Mouse (Mus musculus) hindbrain, embryonic 11.5 days (tissue): ENCODE results near the gene Spag7. TPM values are rescaled to one million over a fixed set of nuclear protein-coding genes. Genes with fewer than 3 reads are reported as not detected.

Experiments
- ATAC-seq: fragments of 200-750 bp; cut with Nextera tagmentation; 2 replicates; pipeline ENCODE4 v1.8.0; 2017; ENCODE audit warnings: mild to moderate bottlenecking, moderate TSS enrichment, moderate library complexity; ENCODE audit not compliant: low FRiP score
- DNase-seq: peaks from one replicate; pipeline ENCODE4 v3.0.0-alpha.2; 2015; ENCODE audit warnings: low spot score
- H3K27ac ChIP-seq: fragments of 300-500 bp; sonication (generic); 2 replicates; pipeline ENCODE4 v1.5.1; 2014; ENCODE audit warnings: mild to moderate bottlenecking, low read depth, low read length
- H3K27me3 ChIP-seq: fragments of 300-500 bp; sonication (generic); 2 replicates; pipeline ENCODE4 v1.6.1; 2014; ENCODE audit warnings: mild to moderate bottlenecking, low read length, moderate library complexity, mixed read lengths; ENCODE audit not compliant: control insufficient read depth, insufficient read depth
- H3K36me3 ChIP-seq: fragments of 300-500 bp; sonication (generic); 2 replicates; pipeline ENCODE4 v1.6.1; 2014; ENCODE audit warnings: mild to moderate bottlenecking, low read length, moderate library complexity, mixed read lengths; ENCODE audit not compliant: control insufficient read depth, insufficient read depth
- H3K4me1 ChIP-seq: fragments of 300-500 bp; sonication (generic); replicated peaks from 2 replicates; pipeline ENCODE4 v1.6.1; 2014; ENCODE audit warnings: low read length, mixed read lengths; ENCODE audit not compliant: control insufficient read depth, insufficient read depth
- H3K4me2 ChIP-seq: fragments of 300-500 bp; sonication (generic); replicated peaks from 2 replicates; pipeline ENCODE4 v1.6.1; 2014; ENCODE audit warnings: mild to moderate bottlenecking, low read depth, low read length
- H3K4me3 ChIP-seq: fragments of 300-500 bp; sonication (generic); 2 replicates; pipeline ENCODE4 v1.5.1; 2014; ENCODE audit warnings: low read depth, low read length
- H3K9ac ChIP-seq: fragments of 300-500 bp; sonication (generic); 2 replicates; pipeline ENCODE4 v1.6.1; 2014; ENCODE audit warnings: low read depth, low read length
- H3K9me3 ChIP-seq: fragments of 300-500 bp; sonication (generic); 2 replicates; pipeline ENCODE4 v1.6.1; 2016; ENCODE audit warnings: low read length; ENCODE audit not compliant: control insufficient read depth
- WGBS: fragments of 180-500 bp; shearing (Covaris S2); extraction: QIAGEN DNeasy Blood & Tissue Kit; methylation state at CpG from one replicate; pipeline ENCODE4 v1.1.7; 2014; 5-methylcytosine and 5-hydroxymethylcytosine counted together
- polyA plus RNA-seq: library from polyadenylated mRNA; unstranded; fragments of >200 nt; fragmentation: Nextera tagmentation; extraction: Ambion mirVana; gene quantifications from 2 replicates; pipeline ENCODE4 v1.2.1, GENCODE M21; 2014

The Spag7 gene
- polyA plus RNA-seq, 1 experiment from 2014 or later, result 176 TPM

- ATAC-seq, result no peak
- Histone ChIP-seq H3K9ac (no peak overlapping the region), H3K27ac (no peak overlapping the region), H3K9me3 (no peaks in the 10 kb centered on the region), H3K27me3 (no peaks in the 10 kb centered on the region), H3K4me2 (peak overlapping the region; percentile 84), H3K4me3 (peak overlapping the region; percentile 99), H3K36me3 (0 out of 2 replicates have a peak, but pooled peaks cover 7% of the 10 kb centered on the region), H3K4me1 (peaks cover 17% of the 10 kb centered on the region)
- peak; percentile 31 for DNase-seq
- WGBS, result 68% methylated on average over 12 of the region's 12 CpGs
Observed at GRCm38 (mm10) chr11:70652029-70652883, 17.0 kb downstream of the Spag7 start.

- H3K4me1 ChIP-seq, result peaks cover 12% of the 10 kb centered on the region
- no peak overlapping the region for H3K4me3 ChIP-seq
- WGBS, result 77% methylated on average over 2 of the region's 2 CpGs
- ATAC-seq (no peak), DNase-seq (no peak)
- H3K4me2 ChIP-seq, result no peak overlapping the region
- H3K36me3 ChIP-seq, result 0 out of 2 replicates have a peak, but pooled peaks cover 7% of the 10 kb centered on the region
- H3K9me3 ChIP-seq, result no peaks in the 10 kb centered on the region
- H3K9ac ChIP-seq, result no peak overlapping the region
- no peak overlapping the region for H3K27ac ChIP-seq
- no peaks in the 10 kb centered on the region for H3K27me3 ChIP-seq
Observed at GRCm38 (mm10) chr11:70651391-70651790, 17.8 kb downstream of the Spag7 start.

- peaks cover 17% of the 10 kb centered on the region for H3K4me1 ChIP-seq
- ATAC-seq (no peak), DNase-seq (no peak)
- no peaks in the 10 kb centered on the region for H3K9me3 ChIP-seq
- H3K9ac ChIP-seq, result no peak overlapping the region
- WGBS, result 82% methylated on average over 12 of the region's 12 CpGs
- no peak overlapping the region for H3K4me2 ChIP-seq
- H3K27me3 ChIP-seq, result no peaks in the 10 kb centered on the region
- H3K4me3 ChIP-seq, result no peak overlapping the region
- H3K27ac ChIP-seq, result no peak overlapping the region
- H3K36me3 ChIP-seq, result 0 out of 2 replicates have a peak, but pooled peaks cover 7% of the 10 kb centered on the region
Observed at GRCm38 (mm10) chr11:70650322-70651175, 18.7 kb downstream of the Spag7 start.

- H3K4me1 ChIP-seq, result peaks cover 18% of the 10 kb centered on the region
Observed at GRCm38 (mm10) chr11:70649185-70649734, 20.0 kb downstream of the Spag7 start.

GRCm38 (mm10) chr11:70648512-70648911, 20.7 kb downstream of the Spag7 start:
- H3K4me3 ChIP-seq, result peak overlapping the region; percentile 69
- no peak for DNase-seq
- no peak overlapping the region for H3K27ac ChIP-seq
- H3K4me1 ChIP-seq, result peaks cover 18% of the 10 kb centered on the region
- no peaks in the 10 kb centered on the region for H3K9me3 ChIP-seq
- no peak for ATAC-seq
- H3K4me2 ChIP-seq, result peak overlapping the region; percentile 96
- no peak overlapping the region for H3K9ac ChIP-seq
- H3K36me3 ChIP-seq, result 0 out of 2 replicates have a peak, but pooled peaks cover 7% of the 10 kb centered on the region
- 90% methylated on average over 4 of the region's 4 CpGs for WGBS
- H3K27me3 ChIP-seq, result no peaks in the 10 kb centered on the region

More at GRCm38 (mm10) chr11:70649185-70649734, 20.0 kb downstream of the Spag7 start:
- Histone ChIP-seq H3K9me3 (no peaks in the 10 kb centered on the region), H3K27ac (no peak overlapping the region), H3K36me3 (0 out of 2 replicates have a peak, but pooled peaks cover 7% of the 10 kb centered on the region), H3K4me3 (no peak overlapping the region), H3K27me3 (no peaks in the 10 kb centered on the region), H3K4me2 (no peak overlapping the region), H3K9ac (no peak overlapping the region)
- WGBS, result 85% methylated on average over 8 of the region's 8 CpGs
- no peak for ATAC-seq
- DNase-seq, result no peak

- H3K27me3 ChIP-seq, result no peaks in the 10 kb centered on the region
- no peaks in the 10 kb centered on the region for H3K9me3 ChIP-seq
- H3K4me2 ChIP-seq, result peak overlapping the region; percentile 96
- DNase-seq, result no peak
- H3K27ac ChIP-seq, result peak overlapping the region; percentile 76
- 5% methylated on average over 28 of the region's 28 CpGs for WGBS
- H3K4me1 ChIP-seq, result peaks cover 17% of the 10 kb centered on the region
- ATAC-seq, result peak; percentile 17; the same call in 1 of the 2 replicates
- peak overlapping the region; percentile 73 for H3K9ac ChIP-seq
- H3K4me3 ChIP-seq, result peak overlapping the region; percentile 69
- H3K36me3 ChIP-seq, result 0 out of 2 replicates have a peak, but pooled peaks cover 7% of the 10 kb centered on the region
Observed at GRCm38 (mm10) chr11:70647716-70648420, 21.3 kb downstream of the Spag7 start.

GRCm38 (mm10) chr11:70646691-70647650, 22.2 kb downstream of the Spag7 start, which contains the start of the genes Rnf167 and Slc25a11:
Rnf167 (plus strand) TSS chr11:70647235.
Slc25a11 (minus strand) TSS chr11:70647479.
- Histone ChIP-seq H3K4me2 (peak within 1 kb of the TSS; percentile 96), H3K36me3 (0 out of 2 replicates have a peak, but pooled peaks cover 7% of the 10 kb centered on the region), H3K27me3 (no peaks in the 10 kb centered on the region), H3K9ac (peak within 1 kb of the TSS; percentile 79), H3K27ac (peak within 1 kb of the TSS; percentile 79), H3K4me3 (peak within 1 kb of the TSS; percentile 69), H3K4me1 (peaks cover 12% of the 10 kb centered on the region), H3K9me3 (no peaks in the 10 kb centered on the region)
- WGBS, result under 1% methylated on average over 63 of the region's 63 CpGs
- DNase-seq (peak; percentile 99), ATAC-seq (peak; percentile 86)
